In genomic region chr6:118301880-118302782, GRCm38 (mm10) we compare ENCODE assay signal across 9 mouse cellular contexts.
DNase-seq lines count a peak whose midpoint lies in the region; ATAC-seq and TF ChIP-seq lines count a peak whose summit lies in the region.
"Had no signal": no experiment of that assay in that cellular context is flagged by ENCODE, and none has a peak within 500 bp of the region (broad histone marks: within the 10 kb centered on the region; RNA-seq: fewer than 3 reads in every experiment).

No protein-coding gene starts in this region.

- no peaks in the 10 kb centered on the region for H3K79me2 ChIP-seq in CH12.LX (replicated peaks; ENCODE audit: control insufficient read depth, extremely low read depth, insufficient read depth, poor library complexity, severe bottlenecking)

- no peak overlapping the region for H3K9ac ChIP-seq in CH12.LX (ENCODE audit: insufficient read depth, low read depth)
- H3K9ac ChIP-seq in forebrain, embryonic 16.5 days (replicated peaks; ENCODE audit: low read depth, low read length), result no peak overlapping the region
- no peak overlapping the region for H3K9ac ChIP-seq in midbrain, embryonic 13.5 days (replicated peaks)
- H3K9ac ChIP-seq: liver, embryonic 15.5 days had no signal

- H3K4me3 ChIP-seq in CH12.LX (replicated peaks in 1 of 3; ENCODE audit: low read depth in 2 of 3, low read length in 2 of 3, poor library complexity in 1 of 3), result no peak overlapping the region
- no peak overlapping the region for H3K4me3 ChIP-seq in forebrain, embryonic 16.5 days (replicated peaks; ENCODE audit: low read length)
- no peak overlapping the region for H3K4me3 ChIP-seq in midbrain, embryonic 13.5 days (replicated peaks)
- H3K4me3 ChIP-seq: liver, embryonic 15.5 days had no signal

- no peak overlapping the region for H3K27ac ChIP-seq in CH12.LX (ENCODE audit: insufficient read depth, low read depth)
- H3K27ac ChIP-seq in forebrain, embryonic 16.5 days (ENCODE audit: low read length), result no peak overlapping the region
- H3K27ac ChIP-seq in midbrain, embryonic 13.5 days, result 0 out of 2 replicates have a peak overlapping the region, but pooled peaks have one; percentile 3
- H3K27ac ChIP-seq: liver, embryonic 15.5 days had no signal

- H3K9me3 ChIP-seq in CH12.LX (replicated peaks; ENCODE audit: low read length), result no peaks in the 10 kb centered on the region
- H3K9me3 ChIP-seq in forebrain, embryonic 16.5 days (ENCODE audit: control insufficient read depth, low read length), result no peaks in the 10 kb centered on the region
- H3K9me3 ChIP-seq in midbrain, embryonic 13.5 days, result no peaks in the 10 kb centered on the region
- H3K9me3 ChIP-seq: liver, embryonic 15.5 days had no signal

- H3K4me2 ChIP-seq in CH12.LX (ENCODE audit: insufficient read depth, low read depth, poor library complexity, severe bottlenecking), result no peak overlapping the region; the same call in 1 of the 2 replicates
- no peak overlapping the region for H3K4me2 ChIP-seq in forebrain, embryonic 16.5 days (ENCODE audit: low read length)
- H3K4me2 ChIP-seq in midbrain, embryonic 13.5 days (replicated peaks), result no peak overlapping the region
- H3K4me2 ChIP-seq: liver, embryonic 15.5 days had no signal

- no peak for TF ChIP-seq CTCF in CH12.LX (conservative IDR thresholded peaks at IDR 0.05 in 1 of 2, IDR thresholded peaks at IDR 0.05 in 1 of 2; ENCODE audit: low read depth in 2 of 2, low read length in 2 of 2)

- ATAC-seq in forebrain, embryonic 16.5 days, result peak; percentile 65
- ATAC-seq in midbrain, embryonic 13.5 days, result peak; percentile 64

- dilution Hi-C loops in CH12.LX (cut with MboI; ENCODE audit: extremely low pct_ligation_motif_present, extremely low pct_unique_long_range_greater_than_20kb, low sequenced_read_pairs), result no loop called here

- no peak for TF ChIP-seq EP300 in CH12.LX (IDR thresholded peaks at IDR 0.05; ENCODE audit: low read length)

- DNase-seq in CH12.LX (ENCODE audit: extremely low read depth), result no peak
- DNase-seq in brain, adult 2 months (ENCODE audit: low read depth, low spot score), result peak; percentile 11
- no peak for DNase-seq in ovary, postnatal 36 days (ENCODE audit: low spot score)
- DNase-seq in urinary bladder, postnatal 36 days (ENCODE audit: low spot score in 2 of 2), result no peak
- no peak for DNase-seq in liver
- DNase-seq: heart, postnatal 10 days had no signal

- WGBS in forebrain, embryonic 16.5 days, result 18% methylated on average over 11 of the region's 11 CpGs
- whole genome bisulfite sequencing in midbrain, embryonic 13.5 days, result 35% methylated on average over 11 of the region's 11 CpGs

- no peaks in the 10 kb centered on the region for H3K4me1 ChIP-seq in CH12.LX (ENCODE audit: control insufficient read depth in 1 of 2, insufficient read depth in 2 of 2)
- H3K4me1 ChIP-seq in forebrain, embryonic 16.5 days (replicated peaks; ENCODE audit: control insufficient read depth, insufficient read depth, low read length), result peaks cover 12% of the 10 kb centered on the region
- peaks cover 13% of the 10 kb centered on the region for H3K4me1 ChIP-seq in midbrain, embryonic 13.5 days (replicated peaks)
- H3K4me1 ChIP-seq: liver, embryonic 15.5 days had no signal

- TF ChIP-seq POLR2A in CH12.LX (IDR thresholded peaks at IDR 0.05; ENCODE audit: low read depth, low read length), result no peak

- peaks cover 78% of the 10 kb centered on the region for H3K27me3 ChIP-seq in CH12.LX (replicated peaks)
- no peaks in the 10 kb centered on the region for H3K27me3 ChIP-seq in forebrain, embryonic 16.5 days (replicated peaks; ENCODE audit: control insufficient read depth, insufficient read depth, low read length)
- no peaks in the 10 kb centered on the region for H3K27me3 ChIP-seq in midbrain, embryonic 13.5 days
- H3K27me3 ChIP-seq: liver, embryonic 15.5 days had no signal

- TF ChIP-seq RAD21 in CH12.LX (IDR thresholded peaks at IDR 0.05; ENCODE audit: low read depth, low read length), result no peak

- in situ Hi-C loops in CH12.LX (cut with MboI; ENCODE audit: low pct_ligation_motif_present, low pct_unique_long_range_greater_than_20kb, low sequenced_read_pairs), result no loop called here

- no peaks in the 10 kb centered on the region for H3K36me3 ChIP-seq in CH12.LX (replicated peaks in 1 of 2; ENCODE audit: control insufficient read depth in 1 of 2, insufficient read depth in 1 of 2, low read length in 1 of 2)
- no peaks in the 10 kb centered on the region for H3K36me3 ChIP-seq in forebrain, embryonic 16.5 days (ENCODE audit: control insufficient read depth, insufficient read depth)
- H3K36me3 ChIP-seq in midbrain, embryonic 13.5 days, result no peaks in the 10 kb centered on the region
- H3K36me3 ChIP-seq: liver, embryonic 15.5 days had no signal

TF ChIP-seq in CH12.LX, 34 proteins besides CTCF, POLR2A, EP300 and RAD21:
- TF ChIP-seq MAFK (IDR thresholded peaks at IDR 0.05; ENCODE audit: insufficient replicate concordance, low read length), result 0 out of 2 replicates have a peak, but pooled peaks have one; percentile 24
- TF ChIP-seq ETS1 (conservative IDR thresholded peaks at IDR 0.05; ENCODE audit: low read depth, low read length), result no peak
